In the genomic region with DNA sequence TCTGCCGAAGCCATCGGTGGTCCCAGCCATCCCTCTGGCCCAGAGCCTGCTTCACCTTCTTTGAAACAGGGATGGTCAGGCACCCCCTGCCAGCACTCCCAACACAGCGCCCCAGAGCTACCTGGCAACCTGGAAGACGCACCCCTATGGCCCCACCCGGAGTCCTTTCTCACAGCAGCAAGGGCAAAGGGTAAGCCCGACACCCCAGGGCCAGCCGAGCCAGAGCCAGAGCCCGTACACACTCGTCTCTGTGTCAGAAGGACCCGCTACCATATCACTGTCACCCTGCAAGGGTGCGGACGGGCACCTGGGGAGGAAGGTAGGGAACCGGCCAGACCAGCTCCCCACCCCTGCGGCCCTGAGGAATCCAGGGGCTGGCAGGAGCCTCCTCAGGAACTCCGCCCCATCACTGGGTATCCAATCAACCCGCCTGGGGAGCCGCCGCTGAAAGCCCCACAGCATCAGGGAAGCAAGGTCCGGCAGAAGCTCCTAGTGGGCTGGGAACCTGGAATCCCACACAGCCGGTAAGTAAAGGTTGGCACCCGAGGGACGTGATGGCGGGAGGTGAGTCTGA, we compare ENCODE assay signal across 12 mouse cellular contexts. TPM values are rescaled to one million over a fixed set of nuclear protein-coding genes. Genes with fewer than 3 reads are reported as not detected.
DNase-seq lines count a peak whose midpoint lies in the region; ATAC-seq and TF ChIP-seq lines count a peak whose summit lies in the region.
"Had no signal": no experiment of that assay in that cellular context is flagged by ENCODE, and none has a peak within 500 bp of the region (broad histone marks: within the 10 kb centered on the region; RNA-seq: fewer than 3 reads in every experiment).

No protein-coding gene starts in this region.

- no peaks in the 10 kb centered on the region for H3K36me3 ChIP-seq in ES-Bruce4 (ENCODE audit: control insufficient read depth, insufficient read depth, low read length, poor library complexity, severe bottlenecking)
- no peaks in the 10 kb centered on the region for H3K36me3 ChIP-seq in embryonic facial prominence, embryonic 14.5 days (ENCODE audit: control insufficient read depth, insufficient read depth, low read length)
- no peaks in the 10 kb centered on the region for H3K36me3 ChIP-seq in liver, postnatal 0 days (replicated peaks; ENCODE audit: insufficient read depth, low read length)
- H3K36me3 ChIP-seq: liver, embryonic 13.5 days had no signal

- H3K9ac ChIP-seq in ES-Bruce4 (ENCODE audit: low read depth, poor library complexity, severe bottlenecking): peak overlapping the region; percentile 19; the same call in 1 of the 2 replicates
- H3K9ac ChIP-seq in embryonic facial prominence, embryonic 14.5 days (ENCODE audit: low read depth, low read length): 0 out of 2 replicates have a peak overlapping the region, but pooled peaks have one; percentile 14
- no peak overlapping the region for H3K9ac ChIP-seq in liver, postnatal 0 days (replicated peaks)
- H3K9ac ChIP-seq: liver, embryonic 13.5 days had no signal

- no peak overlapping the region for H3K27ac ChIP-seq in ES-Bruce4 (ENCODE audit: insufficient read depth, low read length)
- H3K27ac ChIP-seq in embryonic facial prominence, embryonic 14.5 days (replicated peaks; ENCODE audit: low read depth, low read length): no peak overlapping the region
- H3K27ac ChIP-seq in liver, postnatal 0 days (ENCODE audit: low read depth): no peak overlapping the region
- H3K27ac ChIP-seq: gastrocnemius, adult 2 months; liver, embryonic 13.5 days had no signal

- no peaks in the 10 kb centered on the region for H3K9me3 ChIP-seq in ES-Bruce4 (replicated peaks; ENCODE audit: control insufficient read depth, insufficient read depth, low read length, poor library complexity, severe bottlenecking)
- no peaks in the 10 kb centered on the region for H3K9me3 ChIP-seq in embryonic facial prominence, embryonic 14.5 days (ENCODE audit: control insufficient read depth, low read length)
- H3K9me3 ChIP-seq in liver, postnatal 0 days (ENCODE audit: low read length): no peaks in the 10 kb centered on the region
- H3K9me3 ChIP-seq: liver, embryonic 13.5 days had no signal

- 0 out of 2 replicates have a peak overlapping the region, but pooled peaks have one; percentile 15 for H3K4me2 ChIP-seq in embryonic facial prominence, embryonic 14.5 days (ENCODE audit: low read depth, low read length)
- no peak overlapping the region for H3K4me2 ChIP-seq in liver, postnatal 0 days (ENCODE audit: low read depth, low read length)
- H3K4me2 ChIP-seq: liver, embryonic 13.5 days had no signal

- peak; percentile 75 for ATAC-seq in embryonic facial prominence, embryonic 14.5 days (ENCODE audit: low read depth)
- no peak for ATAC-seq in liver, postnatal 0 days
- no peak for ATAC-seq in frontal cortex, adult (ENCODE audit: low TSS enrichment)
- no peak for ATAC-seq in inflammation-experienced regulatory T-cells, adult 6 months

- peaks cover 21% of the 10 kb centered on the region for H3K4me1 ChIP-seq in ES-Bruce4 (ENCODE audit: control insufficient read depth, insufficient read depth, low read length)
- no peaks in the 10 kb centered on the region for H3K4me1 ChIP-seq in embryonic facial prominence, embryonic 14.5 days (ENCODE audit: control insufficient read depth, insufficient read depth, low read length)
- peaks cover 7% of the 10 kb centered on the region for H3K4me1 ChIP-seq in liver, postnatal 0 days (ENCODE audit: insufficient read depth)

- peak overlapping the region; percentile 40 for H3K4me3 ChIP-seq in ES-Bruce4 (ENCODE audit: low read depth, low read length)
- H3K4me3 ChIP-seq in embryonic facial prominence, embryonic 14.5 days (ENCODE audit: low read depth, low read length): peak overlapping the region; percentile 15
- no peak overlapping the region for H3K4me3 ChIP-seq in liver, postnatal 0 days (ENCODE audit: low read depth, low read length)
- H3K4me3 ChIP-seq: erythroblast, embryonic 14.5 days; gastrocnemius, adult 2 months; liver, embryonic 13.5 days had no signal

- no peak for TF ChIP-seq POLR2A in ES-Bruce4 (IDR thresholded peaks at IDR 0.05; ENCODE audit: insufficient read depth, low read length)

- TF ChIP-seq CTCF in ES-Bruce4 (IDR thresholded peaks at IDR 0.05; ENCODE audit: low read depth, low read length): no peak
- no peak for TF ChIP-seq CTCF in liver, postnatal 0 days (IDR thresholded peaks at IDR 0.05; ENCODE audit: low read depth)

- 21% methylated on average over 16 of the region's 23 CpGs for WGBS in embryonic facial prominence, embryonic 14.5 days
- WGBS in liver, postnatal 0 days (ENCODE audit: insufficient replicate concordance): 42% methylated on average over 22 of the region's 23 CpGs

- DNase-seq in embryonic facial prominence, embryonic 14.5 days (ENCODE audit: low spot score): peak; percentile 51
- peak; percentile 19 for DNase-seq in kidney, postnatal 14 days
- DNase-seq in lung, postnatal 14 days: peak; percentile 10
- no peak for DNase-seq in liver, postnatal 0 days
- no peak for DNase-seq in c-Kit-positive CD71-positive TER-119-positive erythroid progenitor cells, embryonic 14.5 days (ENCODE audit: low spot score)
- DNase-seq: cerebellum, adult 18-20 months; gastrocnemius, adult 2 months; liver, embryonic 13.5 days had no signal

- no peaks in the 10 kb centered on the region for H3K27me3 ChIP-seq in ES-Bruce4 (ENCODE audit: control insufficient read depth, insufficient read depth, low read length, poor library complexity, severe bottlenecking)
- H3K27me3 ChIP-seq in embryonic facial prominence, embryonic 14.5 days (replicated peaks; ENCODE audit: control insufficient read depth, insufficient read depth, low read length): peaks cover 11% of the 10 kb centered on the region
- no peaks in the 10 kb centered on the region for H3K27me3 ChIP-seq in liver, postnatal 0 days (ENCODE audit: insufficient read depth, low read length)

- TF ChIP-seq EP300 in ES-Bruce4 (IDR thresholded peaks at IDR 0.05; ENCODE audit: insufficient read depth, low read depth, low read length): no peak
- TF ChIP-seq EP300 in liver, postnatal 0 days (IDR thresholded peaks at IDR 0.05; ENCODE audit: low read depth): no peak

RNA-seq across cellular contexts. Expression of gene Crybg2, which starts 4.9 kb away (rescaled TPM):
- polyA plus RNA-seq in ES-Bruce4 (2011; ENCODE audit: insufficient read depth, insufficient read length, low read depth, missing spikeins): 19.2 and 26.1 TPM in 2 replicates
- 5.6 and 6.5 TPM in 2 replicates for polyA plus RNA-seq in embryonic facial prominence, embryonic 14.5 days (2014; fragmentation: Nextera tagmentation; extraction: Ambion mirVana)
- polyA plus RNA-seq in liver, postnatal 0 days (2015; fragmentation: Nextera tagmentation; extraction: Ambion mirVana): 0.69 and 1.4 TPM in 2 replicates
- 10 to 100 TPM; 10.8 to 23.3 (median 14.1) TPM for polyA plus RNA-seq in inflammation-experienced regulatory T-cells, adult 6 months (2017; shearing (Covaris generic))
- polyA plus RNA-seq: erythroblast, embryonic 14.5 days had no signal

RNA-seq across cellular contexts. Expression of gene Zfp683, which starts 11.9 kb away (rescaled TPM):
- not detected in 2 replicates for polyA plus RNA-seq in ES-Bruce4 (2011; ENCODE audit: insufficient read depth, insufficient read length, low read depth, missing spikeins)
- polyA plus RNA-seq in embryonic facial prominence, embryonic 14.5 days (2014; fragmentation: Nextera tagmentation; extraction: Ambion mirVana): not detected in 2 replicates
- polyA plus RNA-seq in liver, postnatal 0 days (2015; fragmentation: Nextera tagmentation; extraction: Ambion mirVana): not detected in 2 replicates
- 1 to 10 TPM in 1 of 3 experiments, under 1 TPM in 2; 0.80 to 1.1 (median 0.94) TPM for polyA plus RNA-seq in inflammation-experienced regulatory T-cells, adult 6 months (2017; shearing (Covaris generic))
- polyA plus RNA-seq: erythroblast, embryonic 14.5 days; liver, embryonic 13.5 days had no signal

RNA-seq across cellular contexts. Expression of gene Cd52, which starts 29.4 kb away (rescaled TPM):
- not detected in 2 replicates for polyA plus RNA-seq in ES-Bruce4 (2011; ENCODE audit: insufficient read depth, insufficient read length, low read depth, missing spikeins)
- polyA plus RNA-seq in embryonic facial prominence, embryonic 14.5 days (2014; fragmentation: Nextera tagmentation; extraction: Ambion mirVana): 15.6 and 19.3 TPM in 2 replicates
- polyA plus RNA-seq in liver, postnatal 0 days (2015; fragmentation: Nextera tagmentation; extraction: Ambion mirVana): 114 and 125 TPM in 2 replicates
- 1,000 to 10,000 TPM; 2,728 to 3,832 (median 3,666) TPM for polyA plus RNA-seq in inflammation-experienced regulatory T-cells, adult 6 months (2017; shearing (Covaris generic))

RNA-seq across cellular contexts. Expression of gene Ubxn11, which starts 36.9 kb away (rescaled TPM):
- 10.4 and 11.6 TPM in 2 replicates for polyA plus RNA-seq in ES-Bruce4 (2011; ENCODE audit: insufficient read depth, insufficient read length, low read depth, missing spikeins)
- 9.7 and 10.2 TPM in 2 replicates for polyA plus RNA-seq in embryonic facial prominence, embryonic 14.5 days (2014; fragmentation: Nextera tagmentation; extraction: Ambion mirVana)
- polyA plus RNA-seq in liver, postnatal 0 days (2015; fragmentation: Nextera tagmentation; extraction: Ambion mirVana): 0.88 and 0.99 TPM in 2 replicates
- polyA plus RNA-seq in inflammation-experienced regulatory T-cells, adult 6 months (2017; shearing (Covaris generic)): 10 to 100 TPM; 36.2 to 54.5 (median 36.5) TPM

RNA-seq across cellular contexts. Expression of gene Lin28a, which starts 46.9 kb away (rescaled TPM):
- 201 and 217 TPM in 2 replicates for polyA plus RNA-seq in ES-Bruce4 (2011; ENCODE audit: insufficient read depth, insufficient read length, low read depth, missing spikeins)
- not detected in 2 replicates for polyA plus RNA-seq in embryonic facial prominence, embryonic 14.5 days (2014; fragmentation: Nextera tagmentation; extraction: Ambion mirVana)
- polyA plus RNA-seq in liver, postnatal 0 days (2015; fragmentation: Nextera tagmentation; extraction: Ambion mirVana): 0.87 and 1.1 TPM in 2 replicates
- under 1 TPM in 1 of 3 experiments, not detected in 2; 0.16 TPM for polyA plus RNA-seq in inflammation-experienced regulatory T-cells, adult 6 months (2017; shearing (Covaris generic))
- polyA plus RNA-seq: erythroblast, embryonic 14.5 days had no signal

Comparison
In these comparisons a context has a peak if more than half of its experiments do, and no peak if none do; other contexts are left out.
1. DNase-seq: peak in embryonic facial prominence, embryonic 14.5 days (single experiment), kidney, postnatal 14 days (single experiment) and lung, postnatal 14 days (single experiment); none in liver, postnatal 0 days (single experiment) and c-Kit-positive CD71-positive TER-119-positive erythroid progenitor cells, embryonic 14.5 days (single experiment).
2. RNA of gene Cd52, which starts 29.4 kb away (polyA plus RNA-seq): 2,728 to 3,832 TPM in inflammation-experienced regulatory T-cells, adult 6 months; 114 to 125 TPM in liver, postnatal 0 days, 15.6 to 19.3 TPM in embryonic facial prominence, embryonic 14.5 days and not detected in ES-Bruce4; every median in the first group is over 10 times any median in the second.